Mouse (Mus musculus) embryonic fibroblast, embryonic 13.5 days (primary cell): ENCODE data around the gene Stim1. TPM values are rescaled to one million over a fixed set of nuclear protein-coding genes. Genes with fewer than 3 reads are reported as not detected.
"Not testable (repeated sequence)": the region's sequence is repeated elsewhere in the genome, so short reads cannot be mapped to it uniquely, and the experiment has no call there.

Experiments
- H3K27ac ChIP-seq: 2 replicates; pipeline ENCODE4 v1.5.1; 2012; ENCODE audit warnings: low read length, control low read depth, inconsistent platforms; ENCODE audit not compliant: insufficient read depth
- H3K4me1 ChIP-seq: 2 replicates; pipeline ENCODE4 v1.6.1; 2011; ENCODE audit warnings: low read length; ENCODE audit not compliant: control insufficient read depth, insufficient read depth
- H3K4me3 ChIP-seq: 2 replicates; pipeline ENCODE4 v1.5.1; 2011; ENCODE audit warnings: mild to moderate bottlenecking, control low read depth, low read length; ENCODE audit not compliant: insufficient read depth
- CTCF ChIP-seq: IDR thresholded peaks from 2 replicates; pipeline ENCODE4 v1.5.1; 2011; ENCODE audit warnings: mild to moderate bottlenecking, control low read depth, low read length, moderate library complexity, borderline replicate concordance; ENCODE audit not compliant: insufficient read depth
- POLR2A ChIP-seq: IDR thresholded peaks from 2 replicates; pipeline ENCODE4 v1.6.1; 2011; ENCODE audit warnings: low read depth, mild to moderate bottlenecking, control low read depth, low read length, moderate library complexity
- polyA plus RNA-seq: library from polyadenylated mRNA; stranded (reverse); fragments of >200 nt; gene quantifications from 2 replicates; pipeline ENCODE4 v1.2.4, GENCODE M21; 2011; ENCODE audit warnings: low read depth; ENCODE audit not compliant: missing spikeins, insufficient read length

The Stim1 gene
- polyA plus RNA-seq, 1 experiment: 27.6 TPM

DNA sequence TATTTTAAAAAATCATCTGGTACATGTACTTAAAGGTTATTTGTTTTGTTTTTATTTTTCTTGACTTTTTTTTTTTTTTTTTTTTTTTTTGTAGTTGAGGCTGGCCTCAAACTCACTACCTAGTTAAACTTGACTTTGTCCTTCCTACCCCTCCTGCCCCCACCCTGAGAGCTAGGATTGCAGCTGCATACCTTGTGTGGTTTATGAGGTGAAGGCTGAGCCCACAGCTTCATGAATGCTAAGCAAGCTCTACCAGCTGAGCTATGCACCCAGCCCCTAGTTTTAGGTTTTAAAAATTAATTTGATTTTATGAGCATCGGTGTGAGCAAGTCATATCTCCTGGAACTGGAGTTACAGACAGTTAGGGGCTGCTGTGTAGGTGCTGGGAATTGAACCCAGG is 7.1 kb upstream of the Stim1 start:
- H3K27ac ChIP-seq: no peak overlapping the region
- H3K4me3 ChIP-seq: no peak overlapping the region
- TF ChIP-seq POLR2A (no peak), CTCF (no peak)
- H3K4me1 ChIP-seq: no peaks in the 10 kb centered on the region

DNA sequence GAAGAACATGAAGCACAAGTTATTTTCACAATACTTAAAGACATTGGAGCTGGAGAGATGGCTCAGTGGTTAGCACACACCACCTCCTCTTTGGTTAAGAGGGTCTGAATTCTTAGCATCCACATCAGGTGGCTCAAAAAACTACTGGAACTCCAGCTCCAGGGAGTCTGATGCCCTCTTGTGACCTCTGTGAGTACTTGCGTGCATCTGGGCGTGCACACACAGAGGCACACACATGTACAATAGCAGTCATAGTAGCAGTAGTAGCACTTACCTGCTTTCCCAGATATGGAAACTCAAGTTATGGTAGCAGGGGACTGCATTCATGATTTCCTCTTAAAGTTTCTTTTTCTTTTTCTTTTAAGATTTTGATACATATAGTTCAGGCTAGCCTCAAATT is 4.6 kb upstream of the Stim1 start:
- Histone ChIP-seq H3K4me3 (no peak overlapping the region), H3K4me1 (no peaks in the 10 kb centered on the region), H3K27ac (no peak overlapping the region)
- no peak for TF ChIP-seq CTCF
- TF ChIP-seq POLR2A: no peak

DNA sequence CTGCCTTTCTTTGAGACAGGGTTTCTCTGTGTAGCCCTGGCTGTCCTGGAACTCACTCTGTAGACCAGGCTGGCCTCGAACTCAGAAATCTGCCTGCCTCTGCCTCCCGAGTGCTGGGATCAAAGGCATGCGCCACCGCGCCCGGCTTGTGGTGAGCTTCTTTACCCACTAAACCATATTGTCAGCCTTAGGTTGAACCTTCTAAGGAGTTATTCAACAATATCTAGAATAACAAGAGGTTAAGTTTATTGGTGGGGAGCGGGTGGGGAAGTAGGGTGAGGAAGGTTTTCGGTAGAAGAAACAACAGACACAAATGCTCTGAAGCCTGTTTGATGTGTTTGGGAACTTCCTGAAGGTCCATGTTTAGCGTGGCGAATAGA is 1.6 kb upstream of the Stim1 start:
- not testable (repeated sequence) for H3K27ac ChIP-seq, H3K4me1 ChIP-seq, H3K4me3 ChIP-seq

DNA sequence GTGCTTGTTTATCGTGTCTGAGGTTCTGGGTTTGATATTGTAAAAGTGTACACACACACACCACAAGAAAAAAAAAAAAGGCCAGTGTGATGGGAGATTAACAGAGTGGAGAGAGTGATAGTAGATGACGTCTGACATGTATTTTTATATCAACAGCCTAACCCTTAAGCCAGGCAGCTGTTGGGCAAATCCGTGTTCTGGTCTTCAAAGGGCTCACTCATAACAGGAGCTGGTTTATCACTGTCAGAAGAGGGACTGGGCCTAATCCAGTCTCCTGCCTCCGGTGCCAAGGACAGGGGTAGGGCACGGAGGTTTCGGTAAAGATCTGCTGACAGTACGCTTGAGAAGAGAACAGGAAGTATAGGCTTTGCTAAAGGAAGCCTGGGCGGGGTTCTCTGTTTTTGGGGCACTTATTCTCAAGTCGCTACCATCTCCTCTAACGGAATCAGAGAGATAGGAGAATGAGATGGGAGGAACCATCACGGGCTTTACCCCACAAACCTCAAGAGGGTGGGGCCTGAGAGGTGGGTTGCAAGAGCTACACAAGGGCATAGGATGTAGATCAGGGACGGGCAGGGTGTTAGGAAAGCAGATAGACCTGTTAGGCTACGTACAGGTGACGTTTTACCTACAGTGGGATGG is 1.1 kb upstream of the Stim1 start:
- TF ChIP-seq POLR2A (no peak), CTCF (no peak)
- H3K27ac ChIP-seq: no peak overlapping the region
- no peak overlapping the region for H3K4me3 ChIP-seq

DNA sequence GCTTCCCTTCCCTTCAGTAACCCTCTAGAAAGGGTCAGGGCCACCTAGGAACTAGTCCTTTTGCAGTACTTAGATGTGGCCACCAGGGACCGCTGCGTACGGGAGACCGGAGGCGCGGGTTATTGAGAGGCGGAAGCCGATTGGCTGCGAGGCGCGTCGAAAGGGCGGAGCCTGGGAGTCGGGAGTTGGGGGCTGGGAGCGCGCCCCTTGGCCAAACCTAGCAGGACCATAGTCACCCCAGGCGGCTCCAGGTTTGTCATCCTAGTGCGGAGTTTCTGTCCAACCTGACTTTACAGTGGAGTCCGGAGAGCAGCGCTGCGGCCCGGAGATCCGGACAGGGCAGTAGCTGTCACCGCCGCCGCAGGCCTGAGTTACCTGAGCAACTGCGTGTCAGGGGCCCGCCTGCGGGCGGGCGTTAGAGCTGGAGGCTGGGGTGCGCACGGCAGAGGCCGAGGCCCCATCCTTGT is 460 bp upstream of the Stim1 start:
- Histone ChIP-seq H3K4me1 (no peaks in the 10 kb centered on the region; the same call in 1 of the 2 replicates), H3K4me3 (peak overlapping the region; percentile 59), H3K27ac (no peak overlapping the region)
- TF ChIP-seq CTCF (peak; percentile 68; the same call in 1 of the 2 replicates), POLR2A (no peak)

More for the DNA sequence above, 1.1 kb upstream of the Stim1 start:
- H3K4me1 ChIP-seq: no peaks in the 10 kb centered on the region; the same call in 1 of the 2 replicates

DNA sequence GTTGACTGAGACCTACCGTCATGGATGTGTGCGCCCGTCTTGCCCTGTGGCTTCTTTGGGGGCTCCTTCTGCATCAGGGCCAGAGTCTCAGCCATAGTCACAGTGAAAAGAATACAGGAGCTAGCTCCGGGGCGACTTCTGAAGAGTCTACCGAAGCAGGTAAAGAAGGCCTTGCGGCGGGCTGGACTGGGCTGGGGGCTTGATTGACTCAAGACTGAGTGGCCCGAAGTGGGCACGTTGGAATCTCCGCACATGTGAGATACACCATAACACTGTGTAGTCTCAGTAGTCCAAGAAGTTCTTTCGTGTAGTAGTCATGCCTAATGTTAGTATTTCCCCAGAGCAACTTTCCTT is 766 bp downstream of the Stim1 start:
- Histone ChIP-seq H3K4me3 (peak overlapping the region; percentile 81), H3K4me1 (no peaks in the 10 kb centered on the region; the same call in 1 of the 2 replicates), H3K27ac (no peak overlapping the region)
- no peak for TF ChIP-seq POLR2A

DNA sequence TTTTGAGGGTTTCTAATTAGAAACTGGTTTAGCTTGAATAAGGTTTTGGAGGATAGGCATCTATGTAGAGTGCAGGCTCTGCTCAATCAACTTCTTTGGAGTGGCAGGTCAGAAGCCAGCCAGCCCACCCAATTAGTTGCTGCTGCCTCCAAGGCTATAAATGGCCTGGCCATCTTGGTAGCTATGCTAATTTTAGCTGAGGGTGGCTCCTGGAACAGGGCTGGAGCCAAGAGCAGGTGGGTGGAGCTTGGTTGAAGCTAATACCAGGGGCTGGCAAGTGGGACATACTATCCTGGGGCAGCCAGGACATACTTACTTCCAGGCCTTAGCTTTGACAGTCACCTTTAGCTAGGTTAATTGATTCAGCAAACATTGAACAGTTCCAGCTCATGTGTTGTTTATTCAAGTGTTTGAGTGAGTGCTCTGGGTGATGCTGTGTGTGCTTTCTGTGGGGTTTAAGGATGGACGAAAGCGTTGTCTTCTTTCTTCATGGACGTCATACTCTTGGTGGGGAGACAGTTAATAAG is 4.9 kb downstream of the Stim1 start:
- Histone ChIP-seq H3K4me3 (no peak overlapping the region), H3K27ac (no peak overlapping the region), H3K4me1 (no peaks in the 10 kb centered on the region; the same call in 1 of the 2 replicates)
- TF ChIP-seq CTCF: no peak
- no peak for TF ChIP-seq POLR2A

DNA sequence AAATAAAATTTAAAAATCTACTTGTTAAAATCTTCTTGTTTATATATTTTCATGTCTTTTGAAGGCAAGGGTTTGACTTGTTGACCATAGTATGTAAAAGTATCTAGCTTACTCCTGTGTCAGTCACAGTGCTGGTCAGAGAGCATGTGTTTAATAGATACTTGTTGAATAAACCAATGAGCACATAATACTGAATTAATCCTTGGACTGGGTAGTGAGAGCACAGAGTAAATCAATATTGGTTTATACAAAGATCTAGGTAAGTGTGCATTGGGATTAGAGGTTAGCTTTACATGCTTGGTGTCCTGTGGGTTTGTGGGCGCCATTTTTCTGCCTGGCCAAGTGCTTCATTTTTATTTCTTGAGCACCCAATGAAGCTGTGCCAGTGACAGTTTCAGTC is 13.8 kb downstream of the Stim1 start:
- Histone ChIP-seq H3K27ac (no peak overlapping the region), H3K4me1 (no peaks in the 10 kb centered on the region), H3K4me3 (no peak overlapping the region)
- TF ChIP-seq POLR2A (no peak), CTCF (no peak)

DNA sequence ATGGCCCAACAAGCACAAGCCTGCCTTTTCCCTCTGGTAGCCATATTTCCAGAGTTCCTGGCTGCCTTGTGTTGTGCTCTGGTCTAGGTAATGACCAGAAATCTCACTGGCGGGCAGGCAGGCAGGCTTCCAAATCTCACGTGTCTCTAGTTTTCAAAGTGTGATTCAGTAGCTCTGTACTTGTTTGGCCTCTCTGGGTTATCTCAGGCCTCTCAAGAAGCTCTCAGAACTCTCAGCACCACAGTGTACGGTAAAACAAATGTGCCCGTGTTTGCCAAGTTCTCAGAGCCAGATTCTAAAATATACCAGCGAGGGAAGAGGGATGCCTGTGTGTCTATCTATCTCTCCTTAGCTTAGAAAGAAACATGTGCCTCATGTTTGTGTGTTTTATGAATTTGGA is 14.7 kb downstream of the Stim1 start:
- no peak for TF ChIP-seq POLR2A
- no peak for TF ChIP-seq CTCF
- H3K4me3 ChIP-seq: no peak overlapping the region
- no peak overlapping the region for H3K27ac ChIP-seq
- no peaks in the 10 kb centered on the region for H3K4me1 ChIP-seq

DNA sequence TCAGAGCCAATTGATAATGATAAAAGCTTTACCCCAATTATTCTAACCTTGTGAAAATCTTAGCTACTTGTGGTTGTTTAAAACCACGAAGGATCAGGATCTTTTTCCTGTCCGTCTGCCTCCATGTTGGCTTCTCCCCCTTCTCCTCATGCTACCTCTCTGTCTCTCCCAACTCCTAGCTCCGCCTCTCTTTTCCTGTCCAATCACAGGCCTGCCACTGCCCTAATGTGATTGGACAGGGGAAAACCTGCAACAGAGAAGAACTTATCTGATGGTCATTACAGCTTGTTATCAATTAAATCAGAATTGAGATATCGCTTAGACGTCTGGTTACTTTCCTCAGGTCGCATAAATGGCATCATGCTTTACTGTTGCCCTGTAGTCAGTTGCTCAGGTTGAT is 21.9 kb downstream of the Stim1 start:
- Histone ChIP-seq H3K27ac (no peak overlapping the region), H3K4me3 (no peak overlapping the region), H3K4me1 (peaks cover 4% of the 10 kb centered on the region; the same call in 1 of the 2 replicates)
- TF ChIP-seq CTCF (no peak), POLR2A (no peak)

DNA sequence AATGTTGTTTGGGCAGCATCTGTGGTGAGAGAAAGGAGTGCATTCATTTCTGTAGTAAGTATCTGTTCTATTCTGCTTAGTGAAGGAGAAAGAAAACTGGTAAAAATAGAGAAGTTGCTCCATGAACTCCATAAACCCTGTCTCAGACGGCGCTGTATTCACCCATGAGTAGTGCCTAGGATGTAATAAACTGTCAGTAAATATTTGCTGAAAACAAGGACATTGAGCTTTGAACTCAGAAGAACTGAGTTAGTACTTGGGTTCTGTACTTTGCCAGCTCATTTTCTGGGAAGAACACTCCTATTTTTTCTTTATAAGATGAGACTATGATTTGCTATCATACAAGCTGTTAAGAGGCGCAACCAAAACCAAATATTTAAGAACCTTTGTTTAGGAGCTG is 24.6 kb downstream of the Stim1 start:
- Histone ChIP-seq H3K27ac (no peak overlapping the region), H3K4me3 (no peak overlapping the region), H3K4me1 (peaks cover 4% of the 10 kb centered on the region; the same call in 1 of the 2 replicates)
- TF ChIP-seq POLR2A (no peak), CTCF (no peak)
